Mouse (Mus musculus) layer of hippocampus, adult 8-10 months (tissue): ENCODE results near the gene Tcf7. TPM values are rescaled to one million over a fixed set of nuclear protein-coding genes. Genes with fewer than 3 reads are reported as not detected.

Source experiments
- DNase-seq, 2 experiments: peaks; one replicate each; pipeline ENCODE4 v3.0.0; 2022; ENCODE audit warnings: low spot score in 2 of 2
- total RNA-seq, 4 experiments: library from RNA; stranded (reverse); gene quantifications; 2 replicates each; pipeline ENCODE4 v1.2.4; 2022

Gene Tcf7
- total RNA-seq, result 1 to 10 TPM; 2.9 to 3.6 (median 3.2) TPM

GRCm38 (mm10) chr11:52282774-52283595, at the start of gene Tcf7:
Gene Tcf7, minus strand, starts transcription at chr11:52283014.
- no peak for DNase-seq

- no peak for DNase-seq
Observed at GRCm38 (mm10) chr11:52327313-52327712, 44.5 kb upstream of the Tcf7 start.

GRCm38 (mm10) chr11:52324442-52325367, 41.9 kb upstream of the Tcf7 start:
- no peak for DNase-seq

- no peak for DNase-seq
Observed at GRCm38 (mm10) chr11:52321540-52321939, 38.7 kb upstream of the Tcf7 start.

GRCm38 (mm10) chr11:52320529-52320928, 37.7 kb upstream of the Tcf7 start:
- no peak for DNase-seq

- DNase-seq, result no peak
Observed at GRCm38 (mm10) chr11:52319664-52320063, 36.9 kb upstream of the Tcf7 start.

- no peak for DNase-seq
Observed at GRCm38 (mm10) chr11:52318445-52318844, 35.6 kb upstream of the Tcf7 start.

- no peak for DNase-seq
Observed at GRCm38 (mm10) chr11:52314102-52314793, 31.4 kb upstream of the Tcf7 start.

GRCm38 (mm10) chr11:52310709-52311108, 27.9 kb upstream of the Tcf7 start:
- DNase-seq, result no peak

GRCm38 (mm10) chr11:52309487-52309886, 26.7 kb upstream of the Tcf7 start:
- DNase-seq, result no peak

- DNase-seq, result no peak
Observed at GRCm38 (mm10) chr11:52306431-52306830, 23.6 kb upstream of the Tcf7 start.

GRCm38 (mm10) chr11:52305266-52305665, 22.5 kb upstream of the Tcf7 start:
- DNase-seq, result no peak

GRCm38 (mm10) chr11:52302668-52303067, 19.9 kb upstream of the Tcf7 start:
- no peak for DNase-seq

- DNase-seq, result no peak
Observed at GRCm38 (mm10) chr11:52299687-52300086, 16.9 kb upstream of the Tcf7 start.

- DNase-seq, result no peak
Observed at GRCm38 (mm10) chr11:52298955-52299354, 16.1 kb upstream of the Tcf7 start.

GRCm38 (mm10) chr11:52297352-52297751, 14.5 kb upstream of the Tcf7 start:
- DNase-seq, result peak; percentile 32 to 83

GRCm38 (mm10) chr11:52294103-52294502, 11.3 kb upstream of the Tcf7 start:
- no peak for DNase-seq

- no peak for DNase-seq
Observed at GRCm38 (mm10) chr11:52292894-52293293, 10.1 kb upstream of the Tcf7 start.

GRCm38 (mm10) chr11:52292346-52292745, 9.5 kb upstream of the Tcf7 start:
- DNase-seq, result no peak

- no peak for DNase-seq
Observed at GRCm38 (mm10) chr11:52286958-52287305, 4.1 kb upstream of the Tcf7 start.

- DNase-seq, result no peak
Observed at GRCm38 (mm10) chr11:52286301-52286957, 3.6 kb upstream of the Tcf7 start.
